Mouse (Mus musculus) cerebellum, adult 11-12 months (tissue): Measurements from ENCODE around the gene Dpep1.
"Not testable (repeated sequence)": the region's sequence is repeated elsewhere in the genome, so short reads cannot be mapped to it uniquely, and the experiment has no call there.

ENCODE experiments used
- DNase-seq: peaks from one replicate; pipeline ENCODE4 v3.0.0; 2022

Dpep1 gene

DNA sequence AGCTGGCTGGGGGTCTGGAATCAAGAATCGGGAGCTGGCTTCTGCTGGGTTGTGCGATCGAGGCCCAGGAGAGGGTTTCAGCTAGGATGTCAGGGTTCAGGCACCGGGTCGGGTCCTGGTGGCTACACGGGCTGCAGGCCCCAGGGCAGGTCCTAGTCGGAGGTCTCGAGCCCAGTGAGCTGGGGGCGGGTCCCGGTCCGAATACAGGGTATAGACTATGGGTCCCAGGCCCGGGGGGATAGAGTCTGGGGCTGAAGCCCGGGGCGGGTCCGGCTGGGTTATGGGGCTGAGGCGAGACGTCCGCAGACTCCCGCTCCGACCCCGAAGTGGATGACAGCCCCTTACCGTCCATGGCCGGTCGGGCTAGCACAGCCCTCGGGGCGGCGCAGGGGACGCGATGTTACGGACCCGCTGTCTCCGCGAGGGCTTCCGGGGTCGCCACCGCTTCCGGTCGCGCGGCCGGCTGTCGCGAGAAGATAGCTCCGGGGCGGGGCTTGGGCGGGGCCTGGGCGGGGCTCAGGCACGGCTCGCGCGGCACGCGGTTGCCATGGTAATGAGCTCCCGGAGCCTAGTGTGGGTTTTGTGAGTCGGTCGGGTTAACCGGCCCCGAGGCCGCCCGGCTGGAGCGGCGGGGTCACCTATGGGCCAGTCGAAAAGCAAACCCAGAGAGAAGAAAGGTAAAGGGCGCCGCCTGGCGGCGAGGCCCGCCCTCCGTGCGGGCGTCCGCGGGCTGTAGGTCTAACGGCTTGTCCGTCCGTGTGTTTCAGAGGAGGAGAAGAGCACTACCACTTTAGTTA is 26.5 kb downstream of the Dpep1 start, which contains the start of the genes Chmp1a and Spata33:
TSS of gene Chmp1a (minus strand) at position 443 of the 797 bp plus-strand sequence.
TSS of gene Spata33 (plus strand) at position 512 of the 797 bp plus-strand sequence.
- DNase-seq, result peak; percentile 90

DNA sequence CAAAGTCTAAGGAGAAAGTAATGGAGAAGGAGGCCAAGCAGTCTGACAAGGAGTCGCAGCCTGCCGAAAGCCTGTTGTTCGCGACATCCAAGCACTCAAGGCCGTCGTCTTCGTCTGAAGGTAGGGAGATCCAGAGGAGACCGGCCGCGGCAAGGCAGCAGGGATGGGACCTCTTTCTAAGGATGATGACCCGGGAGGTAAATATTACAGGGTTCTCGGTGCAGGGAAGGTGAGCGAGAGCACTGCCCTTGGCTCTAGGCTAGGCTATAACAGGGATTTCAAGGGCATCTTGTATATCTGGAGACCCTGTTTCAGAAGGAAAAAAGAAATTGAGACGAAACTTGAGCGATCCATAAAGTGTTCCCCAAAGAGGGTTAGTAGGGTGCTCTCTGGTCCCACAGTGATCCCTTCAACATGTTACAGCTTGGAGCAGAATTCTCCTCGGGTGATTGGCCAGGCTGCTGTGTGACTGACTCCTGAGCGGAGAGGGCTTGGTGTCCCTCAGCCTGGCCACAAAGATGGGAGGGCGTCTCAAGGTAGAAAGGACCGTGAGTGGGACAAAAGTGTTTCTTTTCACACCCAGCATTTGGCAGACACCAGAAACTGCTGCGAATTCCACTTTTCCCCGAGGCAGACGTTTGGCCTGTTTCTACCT is 27.2 kb downstream of the Dpep1 start:
- no peak for DNase-seq

DNA sequence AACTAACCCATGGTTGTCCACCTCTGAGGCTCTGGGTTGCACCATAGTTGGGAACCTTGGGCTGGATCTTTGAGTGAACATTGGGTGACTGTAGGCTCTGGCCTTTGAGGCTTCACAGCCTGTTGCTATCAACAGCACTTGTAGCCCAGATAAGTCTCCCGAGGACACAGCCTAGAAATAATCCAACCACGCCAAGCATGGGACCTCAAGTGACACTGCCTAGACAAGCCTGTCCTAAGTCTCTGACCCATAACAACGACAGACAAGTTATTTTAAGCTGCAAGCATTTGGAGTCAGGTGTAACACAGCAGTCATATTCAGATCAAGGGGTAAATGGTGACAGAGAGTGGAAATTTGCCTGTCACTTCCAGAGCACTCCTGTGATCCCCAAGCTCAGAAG is 29.4 kb downstream of the Dpep1 start:
- DNase-seq, result no peak

DNA sequence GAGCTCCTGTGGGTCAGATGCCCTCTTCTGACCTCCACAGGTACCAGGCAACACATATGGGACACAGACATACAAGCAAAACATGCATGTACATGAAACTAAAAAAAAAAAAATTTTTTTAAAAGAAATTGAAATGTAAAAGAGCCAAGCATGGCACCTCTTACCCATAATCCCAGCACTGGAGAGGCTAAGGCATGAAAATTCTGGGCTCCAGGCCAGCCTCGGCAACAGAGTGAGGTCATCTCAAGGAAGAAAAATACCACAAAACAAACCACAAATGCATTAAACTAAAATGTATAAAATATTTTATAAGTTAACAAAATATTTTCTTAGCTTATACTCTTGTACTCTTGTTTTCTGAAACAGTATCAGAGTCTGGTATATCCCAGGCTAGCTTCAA is 34.9 kb downstream of the Dpep1 start:
- no peak for DNase-seq

DNA sequence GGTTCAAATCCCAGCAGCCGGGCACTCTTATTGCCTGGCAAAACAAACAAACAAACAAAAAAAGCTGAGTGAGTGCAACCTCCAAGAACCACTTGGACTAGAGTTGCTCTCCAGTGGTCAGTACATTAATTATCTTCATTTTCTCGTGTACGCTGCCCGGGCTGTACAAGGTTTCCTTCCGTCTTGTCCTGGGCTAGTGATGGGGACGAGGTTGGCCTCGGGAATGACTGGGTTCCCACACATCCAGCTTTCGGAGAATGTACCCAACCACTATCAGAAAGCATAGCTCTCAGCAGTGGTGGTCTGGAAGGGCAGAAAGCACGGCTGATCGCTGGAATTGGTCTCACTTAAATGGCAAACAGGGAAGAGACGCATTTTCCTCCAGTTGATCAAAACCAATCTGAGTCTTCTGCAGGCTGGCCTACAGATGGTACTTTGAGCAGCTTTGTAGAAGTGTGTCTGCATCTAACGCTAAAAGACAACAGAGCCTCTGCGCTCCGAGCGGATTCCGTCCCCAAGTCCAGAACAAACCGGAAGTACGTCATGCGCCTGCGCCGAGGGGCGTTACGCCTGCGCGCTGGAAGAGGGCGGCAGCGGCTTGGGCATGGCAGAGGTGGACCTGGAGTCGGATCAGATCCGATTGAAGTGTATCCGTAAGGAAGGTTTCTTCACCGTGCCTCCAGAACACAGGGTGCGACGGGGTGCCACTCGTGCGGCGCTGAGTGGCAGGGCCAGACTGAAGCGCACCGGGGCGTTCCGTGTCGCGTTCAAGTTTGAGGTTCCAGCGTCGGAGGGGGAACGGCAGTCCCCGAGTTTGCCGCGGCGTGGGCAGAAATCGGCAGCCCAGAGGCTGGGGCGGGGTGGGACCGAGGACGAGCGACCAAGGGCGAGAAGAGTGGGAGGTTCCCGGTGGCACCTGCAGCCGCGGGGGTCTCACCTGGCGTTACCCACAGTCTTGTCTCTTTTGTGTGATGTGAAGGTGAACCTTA is 38.5 kb downstream of the Dpep1 start, which contains the start of gene Cdk10:
TSS of gene Cdk10 (plus strand) at position 565 of the 989 bp plus-strand sequence.
- peak; percentile 91 for DNase-seq

DNA sequence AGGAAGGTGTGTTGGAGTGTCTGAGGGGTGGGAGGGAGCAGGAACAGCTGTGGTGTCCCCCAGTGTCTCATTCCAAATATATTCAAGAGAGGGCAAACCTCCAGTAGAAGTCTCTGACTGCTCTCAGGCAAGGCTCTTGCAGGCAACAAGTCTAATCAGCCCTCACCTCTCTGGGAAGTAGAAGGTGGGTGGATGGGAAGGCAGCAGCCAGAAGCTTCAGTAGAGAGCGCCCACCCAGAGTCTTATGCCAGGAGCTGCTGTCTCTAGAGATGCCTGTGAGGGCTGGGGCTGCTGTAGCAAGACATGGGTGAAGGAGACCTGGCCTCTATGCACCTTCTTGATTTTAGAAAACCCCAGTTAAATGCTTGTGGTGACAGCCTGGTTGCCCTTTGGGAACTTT is 42.4 kb downstream of the Dpep1 start:
- DNase-seq, result no peak

DNA sequence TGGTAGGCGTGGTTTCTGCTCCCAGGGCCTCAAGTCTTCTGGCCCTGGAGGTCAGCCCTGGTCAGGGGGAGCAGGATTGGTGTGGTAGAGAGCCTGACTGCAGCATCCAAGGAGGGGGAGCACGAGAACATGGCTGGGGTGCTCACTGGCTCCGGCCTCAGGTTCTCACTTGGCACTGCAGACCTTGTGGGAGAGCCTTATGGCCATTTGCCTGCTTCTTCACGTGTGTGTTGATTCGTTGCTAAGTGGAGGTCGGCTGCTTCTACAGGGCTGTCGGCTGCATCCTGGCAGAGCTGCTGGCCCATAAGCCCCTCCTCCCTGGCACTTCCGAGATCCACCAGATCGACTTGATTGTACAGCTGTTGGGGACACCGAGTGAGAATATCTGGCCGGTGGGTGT is 44.3 kb downstream of the Dpep1 start:
- DNase-seq, result not testable (repeated sequence)

DNA sequence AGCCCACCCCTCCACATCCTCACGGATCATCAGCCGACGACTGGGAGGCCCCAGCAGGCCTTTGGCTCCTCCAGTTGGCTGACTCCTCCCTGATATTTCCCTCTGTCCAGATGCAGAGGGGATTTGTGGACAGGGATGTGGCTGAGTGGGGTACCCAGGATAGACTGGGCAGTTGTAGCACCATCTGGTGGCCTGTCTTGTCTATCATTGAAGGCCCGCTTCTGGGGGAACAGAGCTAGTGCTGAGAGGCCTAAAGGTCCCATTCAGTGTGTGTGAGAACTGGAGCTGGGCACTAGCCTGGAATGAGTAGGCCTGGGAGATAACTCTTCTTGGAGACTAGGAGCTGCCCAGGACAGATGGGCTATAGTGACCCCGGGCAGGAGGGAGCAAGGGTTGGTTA is 45.7 kb downstream of the Dpep1 start:
- DNase-seq, result no peak

DNA sequence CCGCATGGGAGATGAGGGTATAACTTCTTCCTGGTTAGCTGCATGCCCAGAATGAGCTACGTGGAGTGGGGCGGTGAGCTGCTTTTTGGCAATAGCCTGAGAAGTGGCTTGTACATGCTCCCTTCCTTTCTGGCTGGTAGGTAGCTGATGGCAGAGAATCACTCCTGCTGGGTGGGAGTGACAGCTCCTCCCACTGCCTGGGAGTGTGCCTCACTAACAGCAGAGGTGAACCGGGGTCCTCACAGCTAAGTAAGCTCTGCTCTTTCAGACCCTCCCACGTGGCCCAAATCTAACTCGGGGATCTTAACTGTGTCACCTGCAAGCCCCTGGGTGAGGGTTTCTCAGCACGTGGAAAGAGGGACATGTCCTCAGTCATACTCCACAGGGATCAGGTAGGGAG is 46.5 kb downstream of the Dpep1 start:
- no peak for DNase-seq

DNA sequence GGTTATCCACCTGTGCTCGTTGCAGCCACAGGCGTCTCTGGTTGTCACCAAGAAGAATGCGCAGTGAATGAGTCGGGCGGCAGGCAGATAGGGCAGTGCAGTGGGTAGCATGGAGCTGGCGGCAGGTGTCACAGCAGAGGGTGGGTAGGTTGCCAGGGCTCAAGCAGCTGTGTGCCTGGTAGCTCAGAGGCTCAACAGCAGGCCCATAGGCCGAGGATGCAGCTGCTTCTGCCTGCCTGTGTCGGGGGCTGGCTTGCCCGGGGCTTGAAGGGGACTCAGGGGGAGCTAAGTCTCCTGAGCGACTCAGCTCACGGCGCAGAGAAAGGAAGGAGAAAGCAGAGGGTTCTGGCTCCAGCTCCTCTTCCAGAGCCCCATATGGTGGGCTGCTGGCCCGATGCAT is 47.3 kb downstream of the Dpep1 start:
- DNase-seq, result no peak

DNA sequence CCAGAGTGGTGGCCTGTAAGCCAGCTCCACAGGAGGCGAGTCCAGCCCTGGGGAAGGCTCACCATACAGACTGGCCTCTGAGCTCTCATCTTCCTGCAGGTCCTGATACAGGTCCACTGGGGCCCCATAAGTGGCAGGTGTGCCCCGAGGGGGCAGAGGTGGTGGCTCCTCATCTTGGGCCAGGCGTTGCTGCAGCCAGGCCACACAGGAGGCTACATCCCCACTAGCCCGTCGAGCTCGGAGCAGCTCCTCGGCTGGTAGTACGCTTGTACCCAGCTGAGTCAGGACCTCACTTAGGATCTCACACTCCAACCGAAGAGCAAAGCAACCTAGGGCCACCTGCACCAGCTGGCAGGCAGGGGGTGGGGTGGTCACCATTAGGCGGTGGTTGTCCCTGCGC is 47.7 kb downstream of the Dpep1 start:
- no peak for DNase-seq

DNA sequence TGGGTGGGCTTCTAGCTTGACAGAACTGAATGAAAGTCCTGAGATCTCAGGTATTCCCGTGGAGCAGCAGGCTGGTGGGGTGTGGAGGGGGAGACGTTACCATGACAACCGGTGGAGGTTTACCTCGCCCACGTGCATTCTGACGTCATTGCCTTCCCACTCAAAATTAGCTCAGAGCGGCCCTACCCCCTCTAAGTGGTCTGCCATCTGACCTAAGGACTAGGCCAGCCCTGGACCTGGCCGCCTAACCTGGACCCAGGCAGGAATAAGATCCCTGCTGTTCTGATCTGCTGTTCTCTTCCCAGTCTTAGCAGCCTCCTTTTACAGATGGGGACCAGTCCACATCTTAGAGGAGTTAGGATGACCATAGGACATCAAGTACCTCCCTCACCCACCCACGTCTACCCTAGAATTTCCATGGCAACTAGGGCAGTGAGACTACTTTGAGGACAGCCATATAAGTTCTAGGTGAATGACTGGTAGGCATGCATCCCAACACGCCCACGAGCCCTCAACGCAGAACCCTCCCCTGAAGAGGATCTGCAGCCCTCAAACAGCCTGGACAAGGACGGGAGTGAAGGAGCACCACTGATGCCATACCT is 49.0 kb downstream of the Dpep1 start:
- peak; percentile 68 for DNase-seq

DNA sequence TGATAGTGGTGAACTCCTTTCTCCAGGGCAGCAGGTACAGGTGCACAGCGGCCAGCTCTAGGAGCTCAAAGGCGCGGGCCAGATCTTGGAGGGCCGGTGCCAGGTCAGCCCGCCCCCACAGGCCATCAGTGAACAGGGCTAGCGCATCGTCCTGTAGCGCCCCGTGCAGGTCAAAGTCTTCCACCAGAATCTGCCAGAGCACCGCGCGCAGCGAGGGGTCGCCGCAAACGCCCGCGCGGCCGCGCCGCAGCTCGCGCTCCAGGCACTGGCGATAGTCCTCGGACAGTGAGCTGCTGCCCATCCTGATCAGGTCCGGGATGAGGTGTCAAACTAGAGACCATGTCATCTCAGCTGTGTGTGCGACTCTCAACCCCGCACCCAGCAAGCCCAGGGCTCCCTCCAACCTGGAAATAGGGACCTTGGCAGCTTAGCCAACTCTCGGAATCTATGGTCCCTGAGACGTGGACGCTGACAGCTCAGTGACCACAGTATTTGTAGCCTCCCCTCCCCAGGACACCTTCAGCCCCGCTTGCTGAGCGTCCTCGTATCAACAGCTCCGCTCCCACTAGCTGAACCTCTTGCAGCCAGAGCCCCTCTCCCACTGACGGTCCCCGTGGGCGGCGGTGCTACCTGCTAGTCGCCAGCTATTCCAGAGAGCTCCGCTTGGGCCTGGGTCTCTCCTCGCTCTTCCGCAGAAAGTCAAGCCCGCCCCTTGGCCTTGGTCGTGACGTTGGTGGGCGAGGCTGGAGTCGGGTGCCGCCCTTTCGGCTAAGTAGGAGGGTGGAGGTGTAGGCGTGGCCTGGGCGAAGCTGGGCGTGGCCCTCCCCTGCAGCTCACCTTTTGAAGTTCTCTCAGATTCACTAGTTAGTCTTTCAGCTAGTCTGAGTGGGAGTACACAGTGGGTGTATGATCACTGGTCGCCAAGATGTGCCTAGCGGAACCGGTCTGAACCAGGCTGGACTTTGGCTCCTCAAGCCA is 49.8 kb downstream of the Dpep1 start, which contains the start of gene Spata2l:
TSS of gene Spata2l (minus strand) at position 714 of the 978 bp plus-strand sequence.
- DNase-seq, result peak; percentile 86

DNA sequence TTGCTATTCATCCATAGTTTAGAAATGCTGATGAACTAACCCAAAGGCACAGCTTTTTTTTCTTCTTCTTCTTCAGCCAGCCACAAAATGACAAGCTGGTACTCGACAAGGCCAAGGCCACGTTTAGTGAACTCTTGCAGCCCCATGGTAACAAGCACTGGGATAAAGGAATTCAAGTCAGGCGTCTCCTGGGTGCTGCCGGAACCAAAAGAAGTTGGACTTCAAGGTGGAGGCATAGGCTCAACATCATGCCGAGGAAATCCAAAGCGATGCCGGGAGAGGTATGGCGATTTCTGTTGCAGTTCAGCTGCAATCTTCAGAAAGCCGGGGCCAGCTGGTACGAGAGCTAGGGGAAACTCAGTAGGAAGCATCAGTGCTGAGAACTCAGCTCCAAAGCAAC is 53.4 kb downstream of the Dpep1 start:
- DNase-seq, result no peak

DNA sequence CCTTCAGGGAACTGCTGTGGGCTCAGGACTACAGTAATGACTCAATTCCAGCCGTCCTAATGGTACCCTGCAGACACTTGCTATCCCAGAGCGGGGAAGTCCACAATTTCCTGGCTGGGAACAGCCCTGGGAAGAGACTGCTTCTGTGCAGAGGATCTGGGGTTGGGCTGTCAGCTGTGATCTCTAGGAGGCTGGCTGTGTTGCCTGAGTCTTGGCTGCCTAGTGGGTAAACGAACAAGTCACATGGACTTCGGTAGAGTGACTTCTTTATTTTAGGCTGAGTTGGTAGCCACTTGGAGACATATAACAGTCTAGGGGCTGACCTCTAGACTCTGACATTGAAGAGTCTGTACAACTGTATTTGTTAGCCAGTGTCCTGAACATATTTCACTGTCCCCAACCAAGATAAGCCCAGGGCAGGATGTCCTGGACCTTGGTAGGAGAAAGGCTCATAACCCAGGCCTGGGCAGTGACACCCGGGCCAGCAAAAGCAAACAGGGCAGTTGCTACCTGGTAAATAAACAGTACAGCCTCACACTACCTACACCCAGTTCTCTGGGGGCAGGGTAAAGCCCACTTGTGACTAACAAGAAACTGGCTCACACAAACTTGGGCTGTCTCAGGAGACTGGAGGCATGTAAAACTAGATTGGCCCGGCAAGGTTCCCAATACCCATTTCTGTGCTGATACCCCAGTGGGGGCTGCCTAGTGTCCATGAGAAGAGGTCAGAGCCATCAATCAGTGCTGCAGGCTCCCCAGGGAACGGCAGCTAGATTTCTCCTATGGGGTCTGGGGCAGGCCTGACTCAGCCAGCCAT is 56.3 kb downstream of the Dpep1 start:
- DNase-seq, result no peak

DNA sequence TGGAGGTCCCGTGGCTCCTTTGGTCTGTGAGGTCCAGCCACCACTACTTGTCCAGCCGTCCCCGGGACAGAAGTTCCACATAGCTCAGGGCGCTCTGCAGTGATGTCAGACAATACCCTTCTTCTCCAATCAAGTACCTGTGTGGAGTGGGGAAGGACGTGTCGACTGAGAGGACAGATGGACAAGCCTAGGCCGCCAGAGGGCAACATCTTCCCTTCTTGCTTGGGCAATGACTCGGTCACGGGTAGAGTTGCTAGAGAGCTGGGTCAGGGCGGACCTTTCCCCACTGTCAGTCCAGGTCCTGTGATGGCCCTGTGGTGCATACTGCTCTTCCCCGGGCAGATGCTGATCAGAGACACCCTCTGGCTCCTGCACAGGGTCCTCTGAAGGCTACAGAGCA is 57.0 kb downstream of the Dpep1 start:
- DNase-seq, result no peak

DNA sequence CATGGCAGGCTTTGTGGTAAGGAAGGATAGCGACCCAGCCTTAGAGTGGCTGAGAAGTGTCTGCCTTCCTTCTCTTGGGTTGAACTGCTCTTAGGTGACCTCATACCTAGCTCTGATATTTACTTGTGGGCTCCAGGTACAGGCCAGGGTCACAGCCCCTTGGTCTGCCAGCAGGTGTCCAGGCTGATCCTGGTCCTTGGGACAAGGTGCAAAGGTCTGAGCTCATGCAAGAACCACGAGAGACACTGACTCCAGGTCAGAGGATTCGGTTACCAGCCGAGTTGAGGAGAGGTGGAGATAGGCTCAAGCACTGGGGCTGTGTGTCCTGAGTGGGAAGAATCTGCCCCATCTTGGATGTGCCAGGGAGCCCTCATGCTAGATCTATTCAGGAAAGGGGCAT is 58.3 kb downstream of the Dpep1 start:
- no peak for DNase-seq

DNA sequence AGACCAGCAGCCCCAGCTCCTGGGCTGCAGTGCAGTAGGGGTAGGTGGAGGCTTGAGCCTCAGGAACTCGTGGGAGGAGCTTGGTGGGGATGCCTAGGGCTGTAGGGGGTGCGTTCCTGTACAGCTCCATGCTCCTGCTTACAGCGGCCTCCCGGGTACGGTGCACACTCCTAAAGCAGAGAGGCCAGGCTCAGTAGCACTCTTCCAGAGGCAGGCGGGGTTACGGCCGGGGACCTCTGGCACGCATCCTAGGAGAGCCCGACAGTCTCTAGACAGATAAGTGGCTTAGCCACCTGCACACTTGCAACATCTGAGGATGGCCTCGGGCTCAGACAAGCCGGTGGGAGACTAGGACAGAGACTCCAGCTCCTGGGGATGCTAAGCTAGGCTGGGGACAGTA is 59.5 kb downstream of the Dpep1 start:
- no peak for DNase-seq

DNA sequence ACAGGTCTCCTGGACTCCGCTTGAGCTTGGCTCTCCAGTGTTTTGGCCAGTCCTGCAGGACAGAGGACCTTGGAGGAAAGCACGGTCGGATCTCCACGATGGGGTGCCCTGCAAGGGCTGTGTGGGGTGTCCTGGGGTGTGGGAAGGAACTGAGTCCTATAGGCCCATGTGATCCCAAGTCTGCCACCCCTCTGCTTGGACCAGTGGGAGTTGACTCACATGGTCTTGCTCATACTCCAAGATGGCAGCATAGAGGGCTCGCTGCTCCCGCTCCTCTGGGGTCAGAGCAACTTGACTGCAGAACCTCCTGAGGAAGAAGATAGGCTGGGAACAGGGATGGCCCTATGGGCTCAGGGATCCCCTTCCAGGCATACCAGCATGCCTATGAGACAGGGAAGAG is 61.7 kb downstream of the Dpep1 start:
- no peak for DNase-seq

DNA sequence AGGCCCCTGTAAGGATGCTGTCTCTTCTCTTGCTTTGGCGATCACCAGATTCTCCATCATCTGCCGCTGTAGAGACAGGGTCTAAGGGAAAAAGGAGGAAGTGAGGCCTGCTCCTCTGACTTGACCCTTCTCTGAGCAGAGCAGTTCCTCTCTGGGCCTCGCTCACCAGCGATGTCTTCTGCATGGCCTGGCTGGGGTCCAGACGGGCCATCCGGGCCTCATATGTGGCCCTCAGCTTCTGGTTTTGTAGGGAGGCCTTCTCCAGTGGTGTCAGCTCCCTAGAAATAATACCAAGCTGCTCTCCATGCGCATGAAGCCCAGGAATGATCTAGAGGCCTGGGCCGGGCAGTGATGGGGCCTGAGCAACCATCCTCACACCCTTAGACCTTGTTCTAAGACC is 62.6 kb downstream of the Dpep1 start:
- no peak for DNase-seq
